Mouse (Mus musculus) liver, postnatal 0 days (tissue): ENCODE data around the gene B3gat2. TPM values are rescaled to one million over a fixed set of nuclear protein-coding genes. Genes with fewer than 3 reads are reported as not detected.

Experiments
- ATAC-seq: fragments of 200-750 bp; cut with Nextera tagmentation; 2 replicates; pipeline ENCODE4 v1.8.0; 2017; ENCODE audit warnings: mild to moderate bottlenecking, moderate library complexity
- DNase-seq: peaks from one replicate; pipeline ENCODE4 v3.0.0-alpha.2; 2016
- H3K27ac ChIP-seq: fragments of 300-500 bp; sonication (generic); 2 replicates; pipeline ENCODE4 v1.5.1; 2014; ENCODE audit warnings: antibody characterized with exemption, moderate library complexity, mild to moderate bottlenecking, low read depth
- H3K27me3 ChIP-seq: fragments of 300-500 bp; sonication (generic); 2 replicates; pipeline ENCODE4 v1.6.1; 2014; ENCODE audit warnings: low read length, control low read depth, mixed read lengths; ENCODE audit not compliant: insufficient read depth
- H3K36me3 ChIP-seq: fragments of 300-500 bp; sonication (generic); replicated peaks from 2 replicates; pipeline ENCODE4 v1.6.1; 2014; ENCODE audit warnings: mild to moderate bottlenecking, control low read depth, low read length, moderate library complexity, mixed read lengths; ENCODE audit not compliant: insufficient read depth
- H3K4me1 ChIP-seq: fragments of 300-500 bp; sonication (generic); 2 replicates; pipeline ENCODE4 v1.6.1; 2014; ENCODE audit warnings: antibody characterized with exemption, mild to moderate bottlenecking, control low read depth; ENCODE audit not compliant: insufficient read depth
- H3K4me2 ChIP-seq: fragments of 300-500 bp; sonication (generic); 2 replicates; pipeline ENCODE4 v1.6.1; 2014; ENCODE audit warnings: low read depth, mild to moderate bottlenecking, low read length, moderate library complexity, mixed read lengths
- H3K4me3 ChIP-seq: fragments of 300-500 bp; sonication (generic); 2 replicates; pipeline ENCODE4 v1.5.1; 2014; ENCODE audit warnings: low read depth, low read length
- H3K9ac ChIP-seq: fragments of 300-500 bp; sonication (generic); replicated peaks from 2 replicates; pipeline ENCODE4 v1.6.1; 2014; ENCODE audit warnings: mild to moderate bottlenecking, moderate library complexity
- H3K9me3 ChIP-seq: fragments of 300-500 bp; sonication (generic); 2 replicates; pipeline ENCODE4 v1.6.1; 2016; ENCODE audit warnings: mild to moderate bottlenecking, control low read depth, low read length, mixed read lengths
- CTCF ChIP-seq: sonication (generic); IDR thresholded peaks from 2 replicates; pipeline ENCODE4 v1.5.1; 2016; ENCODE audit warnings: antibody characterized with exemption, low read depth
- EP300 ChIP-seq: IDR thresholded peaks from 2 replicates; pipeline ENCODE4 v1.6.1; 2016; ENCODE audit warnings: antibody characterized with exemption, low read depth, mild to moderate bottlenecking
- WGBS: fragments of 180-500 bp; shearing (Covaris S2); extraction: QIAGEN DNeasy Blood & Tissue Kit; methylation state at CpG from one replicate; pipeline ENCODE4 v1.1.7; 2014; ENCODE audit not compliant: insufficient replicate concordance; 5-methylcytosine and 5-hydroxymethylcytosine counted together
- polyA plus RNA-seq: library from polyadenylated mRNA; unstranded; fragments of >200 nt; fragmentation: Nextera tagmentation; extraction: Ambion mirVana; gene quantifications from 2 replicates; pipeline ENCODE4 v1.2.1, GENCODE M21; 2015

Gene B3gat2
- polyA plus RNA-seq, 1 experiment from 2014 or later, result 0.12 TPM

DNA sequence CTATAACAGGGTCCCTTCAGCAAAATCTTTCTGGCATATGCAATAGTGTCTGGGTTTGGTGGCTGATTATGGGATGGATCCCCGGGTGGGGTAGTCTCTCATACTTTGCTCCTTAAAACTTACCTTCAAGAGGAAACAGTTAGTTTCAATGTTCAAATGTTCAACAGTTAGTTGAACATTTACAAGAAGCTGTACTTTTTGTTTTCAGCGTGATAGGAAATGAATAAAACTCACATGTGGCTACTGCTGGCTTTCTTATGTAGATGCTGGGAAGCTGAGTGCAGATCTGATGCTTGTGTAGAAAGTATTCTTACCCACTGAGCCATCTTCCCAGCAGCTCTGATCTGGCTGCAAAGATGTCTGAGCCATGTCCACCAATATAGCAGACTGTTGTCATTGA is 8.5 kb upstream of the B3gat2 start:
- no peaks in the 10 kb centered on the region for H3K9me3 ChIP-seq
- 72% methylated on average over 2 of the region's 2 CpGs for WGBS
- ATAC-seq, result no peak
- H3K27me3 ChIP-seq, result no peaks in the 10 kb centered on the region
- H3K4me2 ChIP-seq, result no peak overlapping the region
- no peak for DNase-seq
- no peak overlapping the region for H3K27ac ChIP-seq
- H3K4me1 ChIP-seq, result no peaks in the 10 kb centered on the region
- TF ChIP-seq CTCF, result no peak
- no peak for TF ChIP-seq EP300
- no peak overlapping the region for H3K4me3 ChIP-seq
- no peak overlapping the region for H3K9ac ChIP-seq
- H3K36me3 ChIP-seq, result no peaks in the 10 kb centered on the region

DNA sequence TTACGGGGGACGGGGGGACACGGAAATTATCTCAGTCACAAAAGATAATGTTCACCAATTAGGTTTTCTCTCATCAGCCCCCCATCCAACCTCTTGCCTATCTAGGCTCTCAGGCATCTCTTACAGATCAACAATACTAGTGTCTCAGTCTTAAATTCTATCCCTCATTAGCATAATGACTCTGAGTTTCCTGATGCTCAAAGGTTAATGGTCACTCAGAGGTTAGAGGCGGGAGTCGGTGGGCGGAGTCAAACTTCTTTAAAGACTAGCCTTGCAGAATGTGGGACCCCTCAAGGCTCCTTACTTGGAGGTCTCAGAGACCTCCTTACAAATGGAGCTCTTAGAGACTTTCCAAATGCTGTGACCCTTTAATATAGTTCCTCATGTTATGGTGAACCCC is 8.0 kb upstream of the B3gat2 start:
- no peak overlapping the region for H3K4me3 ChIP-seq
- H3K27ac ChIP-seq, result no peak overlapping the region
- DNase-seq (no peak), ATAC-seq (no peak)
- no peaks in the 10 kb centered on the region for H3K36me3 ChIP-seq
- H3K9ac ChIP-seq, result no peak overlapping the region
- no peaks in the 10 kb centered on the region for H3K4me1 ChIP-seq
- WGBS, result 82% methylated on average over 6 of the region's 6 CpGs
- no peak for TF ChIP-seq CTCF
- TF ChIP-seq EP300, result no peak
- no peak overlapping the region for H3K4me2 ChIP-seq
- no peaks in the 10 kb centered on the region for H3K9me3 ChIP-seq
- H3K27me3 ChIP-seq, result no peaks in the 10 kb centered on the region

DNA sequence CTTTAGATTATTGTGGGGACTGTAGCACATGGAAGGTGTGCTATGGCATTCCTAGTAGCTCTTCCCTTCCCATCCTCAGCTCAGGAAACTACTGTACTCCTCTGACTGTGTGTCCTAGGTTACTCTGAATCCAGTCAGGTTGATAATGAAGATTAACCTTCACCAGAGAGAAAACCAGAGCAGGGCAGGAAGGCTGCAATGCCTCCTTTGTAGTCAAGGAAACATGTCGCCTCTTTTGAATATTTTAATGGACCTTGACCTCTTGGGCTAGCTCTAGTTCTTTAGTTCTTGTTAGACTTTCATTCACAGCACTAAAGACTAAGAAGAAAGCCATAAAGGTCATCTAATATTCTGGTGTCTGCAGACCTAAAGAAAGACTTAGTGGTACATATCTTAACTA is 7.2 kb upstream of the B3gat2 start:
- WGBS, result 46% methylated on average over 1 of the region's 1 CpGs
- no peak for ATAC-seq
- Histone ChIP-seq H3K27me3 (0 out of 2 replicates have a peak, but pooled peaks cover 2% of the 10 kb centered on the region), H3K27ac (no peak overlapping the region), H3K9me3 (no peaks in the 10 kb centered on the region), H3K36me3 (no peaks in the 10 kb centered on the region), H3K4me3 (no peak overlapping the region), H3K4me2 (no peak overlapping the region), H3K9ac (no peak overlapping the region), H3K4me1 (no peaks in the 10 kb centered on the region)
- no peak for DNase-seq
- TF ChIP-seq CTCF (no peak), EP300 (no peak)

DNA sequence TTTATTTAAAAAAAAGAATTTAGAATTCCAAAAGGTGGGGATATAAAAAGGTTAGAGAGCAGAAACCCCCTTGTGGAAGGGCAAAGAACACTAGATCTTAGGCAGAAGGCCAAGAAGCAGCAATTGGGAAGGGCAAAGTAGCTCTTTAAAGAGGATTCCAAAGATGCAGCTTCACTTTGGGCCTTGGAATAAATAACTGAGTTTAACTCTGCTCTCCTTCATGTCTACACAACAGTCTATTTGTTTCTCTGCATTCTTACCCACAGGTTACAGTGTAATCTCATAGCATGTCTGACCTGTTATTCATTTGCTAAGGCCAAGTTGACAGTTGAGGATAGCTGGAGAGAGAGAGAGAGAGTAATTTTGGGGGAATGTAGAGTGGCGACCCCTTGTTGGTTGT is 6.6 kb upstream of the B3gat2 start:
- Histone ChIP-seq H3K4me3 (no peak overlapping the region), H3K9me3 (no peaks in the 10 kb centered on the region), H3K27ac (no peak overlapping the region), H3K4me2 (no peak overlapping the region), H3K4me1 (no peaks in the 10 kb centered on the region), H3K27me3 (0 out of 2 replicates have a peak, but pooled peaks cover 6% of the 10 kb centered on the region), H3K9ac (no peak overlapping the region), H3K36me3 (no peaks in the 10 kb centered on the region)
- TF ChIP-seq EP300 (no peak), CTCF (no peak)
- no peak for DNase-seq
- no peak for ATAC-seq
- WGBS, result 74% methylated on average over 1 of the region's 1 CpGs

DNA sequence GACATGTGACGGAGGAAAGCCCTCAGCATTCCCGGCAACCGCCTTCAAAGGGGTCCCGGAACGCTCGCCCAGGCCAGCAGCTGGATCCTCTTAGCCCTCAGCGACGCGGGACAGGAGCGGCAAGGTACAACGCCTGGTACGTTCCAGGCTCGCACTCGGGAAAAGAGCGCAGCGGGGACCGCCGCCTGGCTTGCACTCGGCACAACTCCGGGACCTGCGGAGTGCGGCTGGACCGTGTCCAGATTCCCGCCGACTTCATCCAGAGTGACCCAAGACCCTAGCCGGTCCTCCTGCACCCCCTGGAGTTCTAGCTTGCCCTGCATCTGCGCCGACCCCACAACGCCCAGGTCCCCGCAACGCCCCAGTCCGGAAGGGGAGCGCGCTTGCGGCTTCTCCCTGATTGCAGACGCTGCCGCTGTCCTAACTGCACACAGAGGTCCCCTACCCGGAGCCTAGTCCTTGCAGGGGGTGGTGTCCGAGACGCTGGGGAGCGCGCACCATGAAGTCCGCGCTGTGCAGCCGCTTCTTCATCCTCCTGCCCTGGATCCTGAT is 659 bp downstream of the B3gat2 start:
- under 1% methylated on average over 45 of the region's 45 CpGs for WGBS
- Histone ChIP-seq H3K27me3 (peaks cover 46% of the 10 kb centered on the region), H3K27ac (no peak overlapping the region), H3K4me1 (peaks cover 14% of the 10 kb centered on the region), H3K4me2 (peak overlapping the region; percentile 71), H3K9ac (no peak overlapping the region), H3K36me3 (no peaks in the 10 kb centered on the region), H3K4me3 (peak overlapping the region; percentile 49), H3K9me3 (no peaks in the 10 kb centered on the region)
- DNase-seq, result peak; percentile 24
- TF ChIP-seq EP300 (no peak), CTCF (no peak)
- ATAC-seq, result peak; percentile 44; the same call in 1 of the 2 replicates

DNA sequence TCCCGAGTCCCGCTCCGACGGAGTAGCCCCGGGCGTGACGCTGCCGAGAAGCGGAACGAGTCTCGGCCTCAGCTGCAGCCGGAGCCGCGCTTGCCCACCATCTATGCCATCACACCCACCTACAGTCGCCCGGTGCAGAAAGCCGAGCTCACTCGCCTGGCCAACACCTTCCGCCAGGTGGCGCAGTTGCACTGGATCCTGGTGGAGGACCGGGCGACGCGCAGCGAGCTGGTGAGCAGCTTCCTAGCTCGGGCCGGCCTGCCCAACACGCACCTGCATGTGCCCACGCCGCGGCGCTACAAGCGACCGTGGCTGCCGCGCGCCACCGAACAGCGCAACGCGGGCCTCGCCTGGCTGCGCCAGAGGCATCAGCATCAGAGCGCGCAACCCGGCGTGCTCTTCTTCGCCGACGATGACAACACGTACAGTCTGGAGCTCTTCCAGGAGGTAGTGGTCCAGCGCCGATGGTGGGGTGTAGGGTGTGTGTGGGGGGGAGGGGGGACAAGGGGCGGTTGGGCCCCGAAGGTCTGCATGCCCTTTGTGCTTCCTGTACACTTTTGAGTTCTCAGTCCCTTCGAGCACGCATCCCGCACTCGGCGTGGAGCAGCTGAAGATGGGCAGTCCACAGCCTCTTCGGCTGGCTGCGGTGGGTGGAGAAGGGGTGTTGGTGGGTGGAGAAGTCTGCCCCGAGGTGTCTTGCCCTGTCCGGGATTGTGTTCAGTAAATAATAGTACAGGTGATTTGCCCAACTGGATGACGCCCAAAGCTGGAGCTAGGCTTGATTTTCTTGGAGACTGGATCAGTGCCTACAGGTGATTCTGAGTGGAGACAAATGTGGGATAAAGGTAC is 1.5 kb downstream of the B3gat2 start:
- H3K4me2 ChIP-seq, result peak overlapping the region; percentile 71
- no peaks in the 10 kb centered on the region for H3K9me3 ChIP-seq
- DNase-seq (peak; percentile 89), ATAC-seq (peak; percentile 77)
- peaks cover 46% of the 10 kb centered on the region for H3K27me3 ChIP-seq
- TF ChIP-seq CTCF (peak; percentile 95), EP300 (no peak)
- no peaks in the 10 kb centered on the region for H3K36me3 ChIP-seq
- no peak overlapping the region for H3K9ac ChIP-seq
- peak overlapping the region; percentile 49 for H3K4me3 ChIP-seq
- no peak overlapping the region for H3K27ac ChIP-seq
- peaks cover 14% of the 10 kb centered on the region for H3K4me1 ChIP-seq
- WGBS, result 3% methylated on average over 64 of the region's 65 CpGs
